Mouse (Mus musculus) neural tube, embryonic 12.5 days (tissue): Measurements from ENCODE around the gene Ctsr. TPM values are rescaled to one million over a fixed set of nuclear protein-coding genes. Genes with fewer than 3 reads are reported as not detected.
"Not testable (repeated sequence)": the region's sequence is repeated elsewhere in the genome, so short reads cannot be mapped to it uniquely, and the experiment has no call there.

Source experiments
- ATAC-seq: fragments of 200-750 bp; cut with Nextera tagmentation; 2 replicates; pipeline ENCODE4 v1.8.0; 2017; ENCODE audit warnings: low read depth, mild to moderate bottlenecking, moderate TSS enrichment, moderate library complexity; ENCODE audit not compliant: low FRiP score
- H3K27ac ChIP-seq: fragments of 300-500 bp; sonication (generic); 2 replicates; pipeline ENCODE4 v1.5.1; 2016
- H3K27me3 ChIP-seq: fragments of 300-500 bp; sonication (generic); replicated peaks from 2 replicates; pipeline ENCODE4 v1.6.1; 2016; ENCODE audit warnings: mild to moderate bottlenecking
- H3K36me3 ChIP-seq: fragments of 300-500 bp; sonication (generic); 2 replicates; pipeline ENCODE4 v1.6.1; 2016; ENCODE audit warnings: mild to moderate bottlenecking
- H3K4me1 ChIP-seq: fragments of 300-500 bp; sonication (generic); 2 replicates; pipeline ENCODE4 v1.6.1; 2016
- H3K4me2 ChIP-seq: fragments of 300-500 bp; sonication (generic); replicated peaks from 2 replicates; pipeline ENCODE4 v1.6.1; 2016; ENCODE audit warnings: mild to moderate bottlenecking
- H3K4me3 ChIP-seq: fragments of 300-500 bp; sonication (generic); 2 replicates; pipeline ENCODE4 v1.5.1; 2016
- H3K9ac ChIP-seq: fragments of 300-500 bp; sonication (generic); 2 replicates; pipeline ENCODE4 v1.6.1; 2016; ENCODE audit warnings: mild to moderate bottlenecking
- H3K9me3 ChIP-seq: fragments of 300-500 bp; sonication (generic); 2 replicates; pipeline ENCODE4 v1.6.1; 2016; ENCODE audit warnings: mild to moderate bottlenecking
- WGBS: fragments of 180-500 bp; shearing (Covaris S2); methylation state at CpG from one replicate; pipeline ENCODE4 v1.1.7; 2016; 5-methylcytosine and 5-hydroxymethylcytosine counted together
- polyA plus RNA-seq: library from polyadenylated mRNA; unstranded; fragments of >200 nt; fragmentation: Nextera tagmentation; extraction: Ambion mirVana; gene quantifications from 2 replicates; pipeline ENCODE4 v1.2.1, GENCODE M21; 2016

Gene Ctsr
- not detected in 2 replicates for polyA plus RNA-seq

DNA sequence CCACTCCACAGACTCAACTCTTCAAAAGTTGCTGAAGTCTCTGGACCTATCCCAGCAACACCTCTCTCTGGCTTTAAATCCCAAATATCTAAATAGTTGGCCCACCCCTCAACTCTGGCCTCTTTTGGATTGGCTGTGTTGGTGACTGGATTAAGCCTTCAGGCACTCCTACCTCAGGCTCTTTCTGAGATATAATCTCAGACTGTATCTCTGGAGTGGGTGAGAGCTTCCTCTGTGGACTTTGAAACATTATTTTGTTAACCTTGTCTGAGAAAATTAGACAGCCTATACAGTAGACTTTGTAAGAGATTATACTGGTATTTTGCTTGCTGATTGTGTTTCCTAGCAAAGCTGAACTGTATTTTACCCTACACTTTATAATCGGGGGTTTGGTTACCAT lies at the start of gene Ctsr:
TSS of gene Ctsr (minus strand) at position 101 of the 400 bp plus-strand sequence.
- WGBS = 94% methylated on average over 1 of the region's 1 CpGs
- Histone ChIP-seq H3K9ac (no peak within 1 kb of the TSS), H3K4me1 (no peaks in the 10 kb centered on the region), H3K27ac (no peak within 1 kb of the TSS), H3K9me3 (peaks cover 28% of the 10 kb centered on the region), H3K36me3 (no peaks in the 10 kb centered on the region), H3K4me3 (no peak within 1 kb of the TSS), H3K4me2 (no peak within 1 kb of the TSS), H3K27me3 (no peaks in the 10 kb centered on the region)
- no peak for ATAC-seq

DNA sequence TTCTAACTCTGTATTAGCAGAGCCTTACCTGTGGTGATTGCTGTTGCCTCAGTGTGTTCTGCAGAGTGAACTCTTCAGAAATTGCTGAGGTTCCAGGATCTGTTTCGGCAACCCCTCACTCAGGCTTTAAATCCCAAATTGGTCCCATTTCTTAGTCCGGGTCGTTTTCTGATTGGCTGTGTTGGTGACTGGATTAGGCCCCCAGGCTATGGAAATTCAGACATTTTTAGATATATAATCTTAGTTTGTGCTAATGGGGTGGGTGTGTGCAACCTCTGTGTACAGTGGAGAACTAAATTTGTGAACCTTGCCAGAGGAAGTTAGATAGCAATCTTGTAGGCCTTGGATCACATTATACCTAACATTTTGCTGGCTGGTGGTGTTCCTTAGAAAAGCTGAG lies 39.3 kb upstream of the Ctsr start, which contains the start of gene Cts6:
TSS of gene Cts6 (minus strand) at position 101 of the 400 bp plus-strand sequence.
- H3K4me2 ChIP-seq = no peak within 1 kb of the TSS
- 88% methylated on average over 3 of the region's 3 CpGs for WGBS
- H3K27ac ChIP-seq = no peak within 1 kb of the TSS
- H3K9ac ChIP-seq = no peak within 1 kb of the TSS
- no peaks in the 10 kb centered on the region for H3K36me3 ChIP-seq
- peaks cover 32% of the 10 kb centered on the region for H3K9me3 ChIP-seq
- no peaks in the 10 kb centered on the region for H3K27me3 ChIP-seq
- no peak within 1 kb of the TSS for H3K4me3 ChIP-seq
- ATAC-seq = no peak
- H3K4me1 ChIP-seq = no peaks in the 10 kb centered on the region

DNA sequence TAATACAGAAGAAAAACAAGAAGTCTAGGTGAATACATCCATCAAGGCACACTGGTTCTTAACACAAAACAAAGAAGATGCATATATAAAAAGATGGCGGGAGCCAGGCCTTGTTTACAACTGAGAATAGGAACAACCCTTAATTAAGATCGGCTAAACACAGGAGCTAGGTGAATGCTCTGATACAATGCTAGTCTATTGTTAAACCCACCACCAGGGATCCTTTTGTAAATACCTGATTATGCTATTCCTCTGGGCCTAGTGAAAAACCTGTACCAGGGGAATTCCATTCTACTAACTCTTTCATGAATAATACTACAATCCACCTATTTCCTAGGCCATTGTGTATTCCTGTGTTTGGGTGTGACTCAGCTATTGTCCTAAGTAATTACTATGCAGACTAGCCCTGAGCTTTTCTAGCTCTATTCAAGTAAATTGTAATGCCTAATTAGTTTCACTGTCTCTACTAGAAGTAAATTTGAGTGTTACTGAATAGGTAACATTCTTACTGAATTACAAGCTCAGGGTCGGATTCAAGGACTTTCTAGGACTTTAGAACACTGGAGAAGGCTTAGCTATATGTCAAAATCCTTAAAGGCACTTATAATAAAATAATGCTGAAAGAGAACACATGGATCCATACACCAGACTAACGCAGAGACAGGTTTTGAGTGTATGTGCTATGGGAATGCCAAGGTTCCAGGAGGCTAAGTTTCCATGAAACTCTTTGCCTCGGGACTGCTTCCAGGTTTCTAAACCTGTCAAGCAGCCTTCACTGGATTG lies 21.3 kb upstream of the Ctsr start:
- H3K36me3 ChIP-seq, H3K27ac ChIP-seq, H3K9me3 ChIP-seq, H3K4me1 ChIP-seq, H3K4me2 ChIP-seq, H3K9ac ChIP-seq, H3K27me3 ChIP-seq, H3K4me3 ChIP-seq, ATAC-seq: not testable (repeated sequence)
- WGBS = 80% methylated on average over 5 of the region's 5 CpGs

DNA sequence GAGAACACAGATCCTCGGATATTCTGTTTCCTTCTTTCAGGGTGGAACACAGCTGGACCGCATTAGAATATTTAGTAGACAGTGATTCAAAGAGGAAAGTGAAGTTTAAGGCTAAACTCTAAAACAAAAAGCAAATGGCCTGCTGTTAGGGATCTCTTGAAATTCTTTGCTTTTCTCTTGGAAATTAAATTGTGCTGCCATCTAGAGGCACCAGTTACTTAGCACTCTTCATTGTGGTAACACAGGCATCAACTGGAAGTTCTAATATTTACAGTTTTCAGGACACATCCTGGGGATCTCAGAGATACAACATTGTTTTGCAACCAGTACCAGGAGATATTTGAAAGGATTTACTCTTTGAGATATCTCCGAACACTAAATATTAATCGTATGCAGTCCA lies 566 bp upstream of the Ctsr start:
- no peak for ATAC-seq
- 85% methylated on average over 4 of the region's 4 CpGs for WGBS
- H3K4me2 ChIP-seq = no peak overlapping the region
- H3K36me3 ChIP-seq = no peaks in the 10 kb centered on the region
- H3K9ac ChIP-seq = no peak overlapping the region
- no peak overlapping the region for H3K27ac ChIP-seq
- H3K4me3 ChIP-seq = no peak overlapping the region
- no peaks in the 10 kb centered on the region for H3K4me1 ChIP-seq
- no peaks in the 10 kb centered on the region for H3K27me3 ChIP-seq
- H3K9me3 ChIP-seq = peaks cover 33% of the 10 kb centered on the region

Other genes starting within 250 kb of the Ctsr start
- not detected in 2 replicates for gene Gm49393, start 228.7 kb downstream of the Ctsr start, polyA plus RNA-seq
- gene Gm49391, start 227.7 kb downstream of the Ctsr start, polyA plus RNA-seq = 1.5 and 1.6 TPM in 2 replicates
- 13.1 and 16.5 TPM in 2 replicates for gene Ctla2a, start 227.6 kb downstream of the Ctsr start, polyA plus RNA-seq
- not detected in 2 replicates for gene Tpbpa, start 222.3 kb downstream of the Ctsr start, polyA plus RNA-seq
- gene Ctsj, start 158.3 kb downstream of the Ctsr start, polyA plus RNA-seq = not detected in 2 replicates
- not detected in 2 replicates for gene Ctsq, start 123.6 kb downstream of the Ctsr start, polyA plus RNA-seq
- not detected in 2 replicates for gene Cts6, start 39.2 kb upstream of the Ctsr start, polyA plus RNA-seq
- gene Cts8, start 91.1 kb upstream of the Ctsr start, polyA plus RNA-seq = not detected in 2 replicates
- gene Gm49398, start 124.6 kb upstream of the Ctsr start, polyA plus RNA-seq = not detected in 2 replicates
- gene Cts7, start 193.9 kb upstream of the Ctsr start, polyA plus RNA-seq = not detected in 2 replicates